Mouse (Mus musculus) liver, embryonic 15.5 days (tissue): ENCODE measurements around the gene Sgsm1. TPM values are rescaled to one million over a fixed set of nuclear protein-coding genes. Genes with fewer than 3 reads are reported as not detected.

Experiments
- ATAC-seq: fragments of 200-750 bp; cut with Nextera tagmentation; 2 replicates; pipeline ENCODE4 v1.8.0; 2017; ENCODE audit warnings: moderate number of reproducible peaks, mild to moderate bottlenecking, moderate library complexity; ENCODE audit not compliant: insufficient read depth
- H3K27ac ChIP-seq: fragments of 300-500 bp; sonication (generic); replicated peaks from 2 replicates; pipeline ENCODE4 v1.5.1; 2015; ENCODE audit warnings: mild to moderate bottlenecking, inconsistent platforms
- H3K27me3 ChIP-seq: fragments of 300-500 bp; sonication (generic); 2 replicates; pipeline ENCODE4 v1.6.1; 2015; ENCODE audit warnings: mild to moderate bottlenecking, inconsistent platforms
- H3K36me3 ChIP-seq: fragments of 300-500 bp; sonication (generic); replicated peaks from 2 replicates; pipeline ENCODE4 v1.6.1; 2015; ENCODE audit warnings: moderate library complexity, mild to moderate bottlenecking, inconsistent platforms
- H3K4me1 ChIP-seq: fragments of 300-500 bp; sonication (generic); replicated peaks from 2 replicates; pipeline ENCODE4 v1.6.1; 2015; ENCODE audit warnings: inconsistent platforms
- H3K4me2 ChIP-seq: fragments of 300-500 bp; sonication (generic); 2 replicates; pipeline ENCODE4 v1.6.1; 2015; ENCODE audit warnings: moderate library complexity, mild to moderate bottlenecking, inconsistent platforms
- H3K4me3 ChIP-seq: fragments of 300-500 bp; sonication (generic); replicated peaks from 2 replicates; pipeline ENCODE4 v1.5.1; 2015; ENCODE audit warnings: mild to moderate bottlenecking, inconsistent platforms
- H3K9ac ChIP-seq: fragments of 300-500 bp; sonication (generic); 2 replicates; pipeline ENCODE4 v1.6.1; 2015; ENCODE audit warnings: moderate library complexity, mild to moderate bottlenecking, inconsistent platforms
- H3K9me3 ChIP-seq: fragments of 300-500 bp; sonication (generic); replicated peaks from 2 replicates; pipeline ENCODE4 v1.6.1; 2016; ENCODE audit warnings: inconsistent platforms
- WGBS: fragments of 180-500 bp; shearing (Covaris S2); methylation state at CpG from one replicate; pipeline ENCODE4 v1.1.7; 2015; ENCODE audit warnings: mixed read lengths; ENCODE audit not compliant: insufficient replicate concordance; 5-methylcytosine and 5-hydroxymethylcytosine counted together
- polyA plus RNA-seq: library from polyadenylated mRNA; unstranded; fragments of >200 nt; fragmentation: Nextera tagmentation; extraction: Ambion mirVana; gene quantifications from 2 replicates; pipeline ENCODE4 v1.2.1, GENCODE M21; 2015

Sgsm1 gene
- polyA plus RNA-seq, 1 experiment from 2014 or later = 1.7 TPM

GRCm38 (mm10) chr5:113293446-113293845 lies 17.1 kb downstream of the Sgsm1 start:
- 42% methylated on average over 4 of the region's 4 CpGs for WGBS
- H3K9me3 ChIP-seq = no peaks in the 10 kb centered on the region
- no peak for ATAC-seq

GRCm38 (mm10) chr5:113292832-113293231 lies 17.8 kb downstream of the Sgsm1 start:
- WGBS = 25% methylated on average over 8 of the region's 8 CpGs
- ATAC-seq = no peak

More at GRCm38 (mm10) chr5:113293446-113293845, 17.1 kb downstream of the Sgsm1 start:
- Histone ChIP-seq H3K4me3 (no peak overlapping the region), H3K27me3 (peaks cover 7% of the 10 kb centered on the region), H3K4me1 (no peaks in the 10 kb centered on the region), H3K27ac (no peak overlapping the region), H3K36me3 (no peaks in the 10 kb centered on the region), H3K4me2 (no peak overlapping the region), H3K9ac (no peak overlapping the region)

GRCm38 (mm10) chr5:113292179-113292578 lies 18.4 kb downstream of the Sgsm1 start:
- no peaks in the 10 kb centered on the region for H3K4me1 ChIP-seq
- no peak overlapping the region for H3K27ac ChIP-seq
- no peak overlapping the region for H3K4me2 ChIP-seq
- ATAC-seq = no peak
- no peak overlapping the region for H3K4me3 ChIP-seq
- WGBS = 6% methylated on average over 8 of the region's 8 CpGs
- no peaks in the 10 kb centered on the region for H3K36me3 ChIP-seq
- H3K9ac ChIP-seq = no peak overlapping the region
- no peaks in the 10 kb centered on the region for H3K9me3 ChIP-seq
- H3K27me3 ChIP-seq = peaks cover 20% of the 10 kb centered on the region

More at GRCm38 (mm10) chr5:113292832-113293231, 17.8 kb downstream of the Sgsm1 start:
- peaks cover 13% of the 10 kb centered on the region for H3K27me3 ChIP-seq
- H3K27ac ChIP-seq = no peak overlapping the region
- no peaks in the 10 kb centered on the region for H3K9me3 ChIP-seq
- H3K4me2 ChIP-seq = no peak overlapping the region
- no peaks in the 10 kb centered on the region for H3K4me1 ChIP-seq
- H3K9ac ChIP-seq = no peak overlapping the region
- no peak overlapping the region for H3K4me3 ChIP-seq
- H3K36me3 ChIP-seq = no peaks in the 10 kb centered on the region

- H3K36me3 ChIP-seq = no peaks in the 10 kb centered on the region
- no peak overlapping the region for H3K4me2 ChIP-seq
- no peak overlapping the region for H3K9ac ChIP-seq
- 56% methylated on average over 4 of the region's 4 CpGs for WGBS
- no peaks in the 10 kb centered on the region for H3K4me1 ChIP-seq
- no peaks in the 10 kb centered on the region for H3K9me3 ChIP-seq
- H3K27me3 ChIP-seq = peaks cover 26% of the 10 kb centered on the region
- no peak overlapping the region for H3K27ac ChIP-seq
- no peak for ATAC-seq
- H3K4me3 ChIP-seq = no peak overlapping the region
Measured at GRCm38 (mm10) chr5:113291125-113291524, 19.5 kb downstream of the Sgsm1 start.

GRCm38 (mm10) chr5:113290149-113290548 lies 20.4 kb downstream of the Sgsm1 start:
- Histone ChIP-seq H3K27ac (no peak overlapping the region), H3K4me2 (no peak overlapping the region), H3K9ac (no peak overlapping the region), H3K36me3 (no peaks in the 10 kb centered on the region), H3K9me3 (no peaks in the 10 kb centered on the region), H3K4me1 (no peaks in the 10 kb centered on the region), H3K27me3 (peaks cover 28% of the 10 kb centered on the region), H3K4me3 (no peak overlapping the region)
- ATAC-seq = no peak
- 25% methylated on average over 14 of the region's 14 CpGs for WGBS

- no peaks in the 10 kb centered on the region for H3K4me1 ChIP-seq
- no peak for ATAC-seq
Measured at GRCm38 (mm10) chr5:113288490-113288889, 22.1 kb downstream of the Sgsm1 start.

GRCm38 (mm10) chr5:113287762-113288161 lies 22.8 kb downstream of the Sgsm1 start:
- no peaks in the 10 kb centered on the region for H3K9me3 ChIP-seq
- ATAC-seq = no peak
- H3K36me3 ChIP-seq = no peaks in the 10 kb centered on the region
- H3K4me1 ChIP-seq = no peaks in the 10 kb centered on the region
- no peak overlapping the region for H3K9ac ChIP-seq
- WGBS = 38% methylated on average over 5 of the region's 5 CpGs
- no peak overlapping the region for H3K4me3 ChIP-seq
- H3K4me2 ChIP-seq = no peak overlapping the region
- H3K27me3 ChIP-seq = peaks cover 30% of the 10 kb centered on the region
- H3K27ac ChIP-seq = no peak overlapping the region

More at GRCm38 (mm10) chr5:113288490-113288889, 22.1 kb downstream of the Sgsm1 start:
- Histone ChIP-seq H3K27ac (no peak overlapping the region), H3K9ac (no peak overlapping the region), H3K36me3 (no peaks in the 10 kb centered on the region), H3K4me3 (no peak overlapping the region), H3K4me2 (no peak overlapping the region), H3K27me3 (peaks cover 30% of the 10 kb centered on the region), H3K9me3 (no peaks in the 10 kb centered on the region)
- WGBS = 15% methylated on average over 13 of the region's 13 CpGs

GRCm38 (mm10) chr5:113286591-113287520 lies 23.7 kb downstream of the Sgsm1 start:
- WGBS = 7% methylated on average over 59 of the region's 60 CpGs
- peaks cover 30% of the 10 kb centered on the region for H3K27me3 ChIP-seq
- no peak overlapping the region for H3K4me2 ChIP-seq
- no peak overlapping the region for H3K27ac ChIP-seq
- no peaks in the 10 kb centered on the region for H3K9me3 ChIP-seq
- H3K4me1 ChIP-seq = no peaks in the 10 kb centered on the region
- H3K4me3 ChIP-seq = no peak overlapping the region
- no peak overlapping the region for H3K9ac ChIP-seq
- H3K36me3 ChIP-seq = no peaks in the 10 kb centered on the region
- no peak for ATAC-seq

GRCm38 (mm10) chr5:113286048-113286447 lies 24.5 kb downstream of the Sgsm1 start:
- no peak overlapping the region for H3K9ac ChIP-seq
- peaks cover 30% of the 10 kb centered on the region for H3K27me3 ChIP-seq
- 60% methylated on average over 11 of the region's 11 CpGs for WGBS
- no peak overlapping the region for H3K4me2 ChIP-seq
- H3K9me3 ChIP-seq = no peaks in the 10 kb centered on the region
- no peaks in the 10 kb centered on the region for H3K4me1 ChIP-seq
- H3K4me3 ChIP-seq = no peak overlapping the region
- no peak for ATAC-seq
- no peaks in the 10 kb centered on the region for H3K36me3 ChIP-seq
- H3K27ac ChIP-seq = no peak overlapping the region

GRCm38 (mm10) chr5:113285541-113285940 lies 25.0 kb downstream of the Sgsm1 start:
- ATAC-seq = no peak
- Histone ChIP-seq H3K4me2 (no peak overlapping the region), H3K4me1 (no peaks in the 10 kb centered on the region), H3K27ac (no peak overlapping the region), H3K27me3 (peaks cover 30% of the 10 kb centered on the region), H3K9me3 (no peaks in the 10 kb centered on the region), H3K4me3 (no peak overlapping the region), H3K36me3 (no peaks in the 10 kb centered on the region), H3K9ac (no peak overlapping the region)
- WGBS = 49% methylated on average over 16 of the region's 16 CpGs

GRCm38 (mm10) chr5:113283726-113284125 lies 26.9 kb downstream of the Sgsm1 start:
- Histone ChIP-seq H3K27me3 (peaks cover 26% of the 10 kb centered on the region), H3K36me3 (no peaks in the 10 kb centered on the region), H3K4me1 (no peaks in the 10 kb centered on the region), H3K9ac (no peak overlapping the region), H3K4me3 (no peak overlapping the region), H3K4me2 (no peak overlapping the region), H3K27ac (no peak overlapping the region), H3K9me3 (no peaks in the 10 kb centered on the region)
- WGBS = 22% methylated on average over 2 of the region's 2 CpGs
- ATAC-seq = no peak
